Mouse (Mus musculus) urinary bladder, postnatal 14 days (tissue): ENCODE results near the gene Nemp1.

ENCODE experiments used
- DNase-seq: peaks from one replicate; pipeline ENCODE4 v3.0.0; 2021; ENCODE audit warnings: low spot score

Nemp1 gene

DNA sequence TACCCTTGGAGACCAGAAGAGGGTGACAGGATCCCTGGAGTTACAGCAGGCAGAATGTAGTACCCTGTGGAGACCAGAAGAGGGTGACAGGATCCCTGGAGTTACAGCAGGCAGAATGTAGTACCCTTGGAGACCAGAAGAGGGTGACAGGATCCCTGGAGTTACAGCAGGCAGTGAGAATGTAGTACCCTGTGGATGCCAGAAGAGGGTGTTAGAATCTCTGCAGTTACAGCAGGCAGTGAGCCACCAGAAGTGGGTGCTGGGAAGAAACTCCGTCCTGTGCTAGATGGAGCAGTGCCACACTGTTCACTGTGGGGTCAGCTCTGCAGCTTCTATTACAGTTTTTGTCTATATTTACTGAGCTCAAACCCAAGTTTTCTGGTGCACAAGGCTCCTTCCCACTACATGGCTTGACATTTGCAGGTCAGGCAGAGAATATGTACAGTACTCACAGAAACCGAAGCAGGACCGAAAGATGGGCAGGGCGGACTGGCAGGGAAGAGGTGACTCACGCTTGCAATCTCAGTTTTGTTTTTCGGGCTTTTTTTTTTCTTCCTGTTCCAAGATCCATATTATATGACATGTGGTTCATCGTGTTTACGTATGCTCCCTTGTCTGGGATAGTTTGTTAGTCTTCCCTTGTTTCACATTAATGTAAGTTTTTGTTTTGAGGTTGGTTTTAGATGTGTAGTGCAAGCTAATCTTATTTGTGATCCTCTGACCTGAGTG, 8.3 kb downstream of the Nemp1 start:
- DNase-seq, result peak; percentile 93

DNA sequence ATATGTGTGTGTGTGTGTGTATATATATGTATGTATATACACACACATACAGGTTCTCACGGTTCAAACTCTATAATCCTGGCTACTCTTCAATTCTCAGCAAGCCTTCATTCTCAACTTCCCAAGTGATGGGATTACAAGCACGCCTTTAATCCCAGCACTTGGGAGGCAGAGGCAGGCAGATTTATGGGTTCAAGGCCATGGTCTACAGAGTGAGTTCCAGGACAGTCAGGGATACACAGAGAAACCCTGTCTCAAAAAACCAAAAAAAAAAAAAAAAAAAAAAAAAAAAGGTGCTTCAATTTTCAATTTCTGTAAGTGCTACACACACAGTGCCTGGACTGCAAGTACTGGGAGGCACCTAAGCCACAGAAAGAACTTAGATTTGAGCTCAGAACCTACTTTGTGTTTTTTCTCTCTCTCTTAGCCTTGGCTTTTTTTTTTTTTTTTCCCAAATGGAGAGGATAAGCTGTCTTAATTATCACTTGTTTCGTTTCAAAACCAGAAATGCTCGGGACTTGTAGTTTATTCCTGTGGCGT, 9.2 kb downstream of the Nemp1 start:
- no peak for DNase-seq

DNA sequence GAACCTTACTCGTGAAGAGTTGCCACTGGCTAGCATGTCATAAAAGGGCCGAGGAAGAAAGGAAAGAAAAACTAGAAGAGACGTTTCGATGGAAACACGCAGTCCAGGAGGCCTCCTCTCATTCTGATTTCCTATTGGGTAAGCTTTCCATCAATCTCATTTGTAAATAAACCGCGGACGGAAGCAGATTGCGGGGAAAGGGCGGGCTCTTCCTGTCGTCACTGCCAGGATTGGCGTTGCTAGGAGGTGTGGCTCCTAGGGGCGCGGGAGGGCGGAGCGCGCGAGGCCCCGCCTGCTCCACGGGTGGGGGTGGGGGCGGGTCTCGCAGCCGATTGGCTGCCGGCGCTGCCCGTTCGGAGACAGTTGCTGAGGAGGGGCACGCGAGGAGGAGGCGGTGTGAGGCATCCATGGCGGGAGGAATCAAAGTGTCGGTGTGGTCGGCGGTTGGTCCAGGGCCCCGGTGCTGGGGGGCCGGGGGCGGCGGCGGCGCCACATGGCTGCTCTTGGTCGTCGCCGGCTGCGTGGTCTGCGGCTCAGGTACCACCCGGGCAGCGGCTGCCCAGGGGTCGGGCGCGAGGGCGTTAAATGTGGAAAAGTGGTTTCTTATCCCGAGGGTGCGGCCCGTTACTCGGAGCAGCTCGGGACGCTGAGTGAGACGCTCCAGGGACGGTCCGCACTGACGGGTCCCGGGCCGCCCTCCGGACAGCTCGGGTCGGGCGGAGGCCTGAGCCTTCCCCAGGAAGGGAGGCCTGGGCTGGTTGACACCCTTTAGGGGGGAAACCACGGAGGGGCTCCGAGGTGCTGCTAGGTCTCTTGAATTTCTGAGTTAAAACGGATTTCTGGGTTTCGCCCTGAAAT, 10.2 kb downstream of the Nemp1 start:
- DNase-seq, result peak; percentile 93

DNA sequence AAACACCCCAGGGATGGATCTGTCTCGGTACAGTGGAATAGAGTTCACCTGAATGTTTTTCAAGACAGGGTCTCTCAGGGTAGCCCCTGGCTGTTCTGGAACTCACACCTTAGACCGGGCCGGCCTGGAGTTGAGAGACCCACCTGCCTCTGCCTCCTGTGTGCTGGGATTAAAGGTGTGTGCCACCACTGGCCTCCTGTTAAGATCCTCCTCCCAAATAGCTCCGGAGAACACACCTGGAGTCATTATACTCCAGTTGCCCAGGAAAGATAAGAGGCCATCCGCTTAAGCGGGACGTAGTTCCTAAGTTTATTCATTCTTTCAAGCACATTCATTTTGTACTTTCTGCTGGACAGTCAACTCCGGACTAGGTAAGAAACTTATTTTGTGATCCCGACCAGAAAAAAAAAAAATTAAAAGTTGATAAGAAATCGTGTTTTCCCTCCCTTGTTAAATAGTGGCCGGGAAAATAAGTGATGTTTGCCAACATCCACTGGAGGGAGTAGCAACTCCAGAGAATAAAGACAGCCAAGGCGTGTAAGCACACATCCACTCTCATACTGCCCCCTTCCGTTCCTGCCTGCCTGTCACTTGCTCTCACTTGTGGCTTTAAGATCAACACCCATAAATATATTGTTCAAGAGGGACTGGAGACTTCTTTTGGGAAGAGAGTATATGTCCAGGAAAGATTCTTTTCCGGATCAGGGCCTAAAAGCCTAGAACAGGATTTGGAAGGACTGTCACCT, 11.1 kb downstream of the Nemp1 start:
- peak; percentile 68 for DNase-seq

DNA sequence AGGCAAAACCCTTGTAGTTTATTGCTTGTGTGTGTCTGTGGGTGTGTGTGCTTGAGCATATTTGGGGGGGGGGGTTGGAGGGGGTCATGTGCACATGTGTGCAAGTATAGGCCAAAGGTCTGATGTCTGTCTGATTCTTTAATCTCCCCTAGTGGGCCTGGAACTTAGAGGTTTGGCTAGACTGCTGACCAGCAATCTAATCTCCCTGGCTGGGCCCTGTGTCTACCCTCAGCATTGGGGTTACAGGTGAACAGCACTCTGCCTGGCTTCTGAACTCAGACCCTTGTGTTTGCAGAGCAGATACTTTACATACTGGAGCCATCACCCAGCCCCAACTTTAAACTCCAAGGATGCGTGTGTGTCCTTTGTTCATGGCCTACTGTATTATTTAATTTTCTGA, 12.5 kb downstream of the Nemp1 start:
- DNase-seq, result no peak

DNA sequence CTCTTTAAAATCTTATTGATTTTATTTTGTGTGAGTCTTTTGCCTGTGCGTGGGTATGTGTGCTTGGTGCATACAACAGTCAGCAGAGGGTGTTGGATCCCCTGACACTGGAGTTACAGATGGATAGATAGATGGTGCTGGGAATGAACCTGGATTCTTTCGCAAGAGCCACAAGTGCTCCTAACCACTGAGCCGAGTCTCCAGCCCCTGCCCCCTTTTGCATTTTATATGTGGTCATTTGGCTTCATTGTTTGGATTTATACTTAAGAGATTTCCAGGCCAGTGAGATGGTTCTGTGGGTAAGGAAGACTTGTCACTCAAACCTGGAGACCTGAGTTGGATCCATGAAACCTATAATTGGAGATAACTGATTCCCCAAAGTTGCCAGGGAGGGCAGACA, 13.2 kb downstream of the Nemp1 start:
- no peak for DNase-seq

DNA sequence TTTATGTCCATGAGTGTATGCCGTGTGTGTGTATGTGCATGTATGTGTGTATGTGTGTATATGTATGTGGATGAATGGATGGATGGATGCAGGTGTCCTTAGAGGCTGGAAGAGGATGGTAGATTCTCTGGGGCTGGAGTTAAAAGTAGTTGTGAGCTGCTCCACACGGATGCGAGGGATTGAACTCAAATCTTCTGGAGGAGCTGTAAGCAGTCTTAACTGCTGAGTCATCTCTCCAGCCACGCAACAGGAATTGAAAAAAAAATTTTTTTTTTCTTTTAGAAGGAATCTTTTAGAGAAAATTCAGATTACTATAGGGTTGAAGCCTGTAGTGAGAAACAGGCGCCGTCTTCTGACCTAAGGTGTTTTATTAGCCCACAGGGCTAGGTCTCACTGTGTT, 16.2 kb downstream of the Nemp1 start:
- no peak for DNase-seq

DNA sequence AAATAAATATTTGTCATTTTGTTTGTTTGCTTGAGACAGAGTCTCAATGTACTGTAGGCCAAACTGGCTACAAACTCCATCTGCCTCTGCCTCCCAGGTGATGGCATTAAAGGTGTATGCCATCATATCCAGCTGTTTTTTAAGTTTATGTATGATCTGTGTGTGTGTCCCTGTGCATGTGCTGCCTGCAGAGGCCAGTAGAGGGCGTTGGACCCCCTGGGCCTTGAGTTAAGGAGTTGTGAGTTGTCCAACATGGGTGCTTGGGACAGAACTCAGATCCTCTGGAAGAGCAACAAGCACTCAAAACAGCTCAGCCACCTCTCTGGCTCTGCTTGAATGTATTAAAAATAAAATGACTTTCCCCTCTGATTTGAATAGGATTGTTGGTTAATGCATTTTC, 24.4 kb downstream of the Nemp1 start:
- no peak for DNase-seq

DNA sequence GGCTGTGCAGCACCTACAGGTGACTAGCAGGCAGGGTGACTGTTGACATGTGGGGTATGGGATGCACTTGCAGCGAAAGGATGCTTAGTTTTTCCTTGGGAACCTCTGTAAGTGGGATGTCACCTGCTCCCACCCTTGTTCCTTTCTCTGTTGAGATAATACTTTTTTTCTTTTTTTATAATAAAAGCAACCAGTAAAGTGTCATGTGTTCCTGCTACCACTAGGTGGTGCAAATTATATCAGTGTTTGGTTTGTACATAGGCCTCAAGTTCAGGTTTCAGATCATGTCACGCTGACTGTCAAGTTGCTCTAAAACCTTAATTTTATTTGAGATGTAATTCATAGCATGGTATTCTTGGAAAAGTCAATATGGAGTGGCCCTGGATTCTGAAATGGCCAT, 27.9 kb downstream of the Nemp1 start:
- DNase-seq, result no peak

DNA sequence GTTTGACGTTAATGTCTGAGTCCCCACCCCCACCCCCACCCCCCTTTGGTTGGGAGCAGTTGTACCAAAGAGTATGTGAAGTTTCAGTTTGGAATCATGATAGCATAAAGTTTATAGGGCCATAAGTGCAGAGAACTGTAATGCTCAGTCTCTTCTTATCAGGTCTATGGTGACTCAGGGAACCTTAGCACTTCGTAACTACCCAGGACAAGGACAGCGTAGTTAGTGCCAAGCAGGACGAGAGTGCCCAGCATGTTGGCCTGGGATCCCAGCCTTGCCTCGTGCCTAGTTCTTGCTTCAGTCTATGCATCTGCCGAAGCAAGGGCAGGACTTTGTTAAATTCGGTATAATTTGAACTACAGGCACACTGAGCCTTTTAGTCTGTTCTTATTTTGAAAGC, 29.1 kb downstream of the Nemp1 start:
- DNase-seq, result no peak

DNA sequence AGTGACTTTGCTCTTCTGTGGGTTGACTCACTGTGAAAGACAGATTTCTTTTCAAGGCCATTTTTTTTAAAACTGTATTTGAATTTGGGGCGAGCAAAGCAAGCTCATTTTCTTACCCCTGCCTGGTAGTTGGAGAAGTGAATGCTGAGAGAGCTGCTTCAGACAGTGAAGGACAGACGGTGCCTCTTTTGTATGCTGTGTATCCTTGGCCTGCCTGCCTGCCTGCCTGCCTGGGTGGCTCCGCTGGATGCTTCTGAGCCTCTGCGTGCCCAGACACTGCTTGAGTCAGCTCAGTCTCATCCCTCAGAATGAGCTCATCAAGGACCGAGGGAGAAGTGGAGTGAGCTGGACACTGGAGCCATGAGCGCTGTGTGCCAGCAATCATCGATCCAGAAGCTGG, 32.3 kb downstream of the Nemp1 start:
- DNase-seq, result no peak

DNA sequence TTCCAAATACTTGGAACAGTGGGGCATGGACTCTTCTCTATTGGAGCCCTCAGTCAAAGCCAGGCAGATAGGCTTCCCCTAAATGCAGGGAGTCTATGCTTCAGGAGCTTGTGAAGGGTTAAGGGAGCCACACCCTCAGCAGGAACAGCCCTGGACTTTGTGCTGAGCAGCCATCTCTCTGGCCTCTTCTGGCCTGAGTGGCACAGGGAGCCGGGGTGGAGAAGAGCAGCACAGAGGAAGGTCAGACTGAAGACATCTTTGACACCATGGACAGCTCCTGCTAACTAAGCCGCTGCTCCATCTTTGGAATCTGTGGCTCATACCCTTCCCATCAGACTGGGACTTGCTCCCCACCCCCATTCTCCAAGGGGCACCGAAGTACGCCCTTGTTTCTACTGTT, 36.6 kb downstream of the Nemp1 start:
- DNase-seq, result no peak

DNA sequence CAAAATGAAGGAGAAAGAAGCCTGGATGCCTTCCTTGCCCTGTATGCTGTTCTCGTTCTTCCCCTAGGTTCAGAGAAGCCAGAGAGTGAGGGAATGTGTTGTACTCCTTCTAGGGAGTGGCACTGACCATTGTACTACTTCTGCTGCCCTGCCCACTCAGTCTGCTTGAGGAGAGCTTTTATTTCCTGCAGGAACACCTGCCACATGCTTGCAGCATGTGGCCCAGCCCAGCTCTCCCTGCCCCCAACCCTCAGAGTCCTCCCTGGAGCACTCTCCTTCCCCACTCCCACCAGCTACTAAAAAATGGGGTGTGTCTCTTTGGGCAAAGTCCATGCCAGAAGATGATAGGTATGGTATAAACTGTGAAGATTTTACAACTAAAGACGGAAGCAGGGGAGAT, 37.6 kb downstream of the Nemp1 start:
- no peak for DNase-seq

DNA sequence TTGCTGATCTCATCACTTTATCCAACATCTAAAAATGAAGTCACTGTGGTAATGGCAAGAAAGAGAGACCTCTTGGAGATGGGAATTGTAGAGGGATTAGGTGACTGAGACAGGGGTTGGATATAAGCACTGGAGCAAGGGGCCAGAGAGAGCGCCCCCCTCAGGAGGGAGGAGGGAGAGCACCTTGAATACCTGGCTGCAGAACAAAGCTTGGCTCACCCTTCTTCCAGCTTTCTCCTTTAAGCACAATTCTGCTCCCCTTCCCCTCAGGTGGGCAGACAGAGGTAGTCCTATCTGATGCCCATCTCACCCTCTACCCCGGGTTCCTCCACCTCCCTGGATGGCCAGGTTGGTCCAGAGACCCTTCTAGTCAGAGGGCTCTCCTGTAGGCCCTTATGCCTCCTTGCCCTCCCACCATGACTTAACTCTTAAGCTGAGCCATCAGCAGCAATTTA, 38.1 kb downstream of the Nemp1 start, which contains the start of gene Myo1a:
Myo1a (plus strand) TSS at position 405 of the 455 bp plus-strand sequence.
- no peak for DNase-seq

DNA sequence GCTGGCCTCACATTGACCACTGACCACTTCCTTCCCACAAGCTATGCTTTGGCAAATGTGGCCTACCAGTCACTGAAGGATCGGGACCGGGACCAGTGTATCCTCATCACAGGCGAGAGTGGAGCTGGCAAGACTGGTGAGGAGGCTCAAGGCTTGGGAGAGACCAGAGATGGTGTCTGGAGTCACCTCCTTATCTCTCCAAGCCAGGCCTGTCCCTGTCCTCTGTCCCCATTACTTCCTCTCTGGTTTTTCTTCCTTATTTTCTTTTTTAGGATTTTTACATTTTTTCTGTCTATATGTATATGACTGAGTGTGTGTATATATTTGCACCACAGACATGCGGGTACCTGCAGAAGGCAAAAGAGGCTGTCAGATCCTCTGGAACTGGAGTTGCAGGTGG, 39.1 kb downstream of the Nemp1 start:
- no peak for DNase-seq

DNA sequence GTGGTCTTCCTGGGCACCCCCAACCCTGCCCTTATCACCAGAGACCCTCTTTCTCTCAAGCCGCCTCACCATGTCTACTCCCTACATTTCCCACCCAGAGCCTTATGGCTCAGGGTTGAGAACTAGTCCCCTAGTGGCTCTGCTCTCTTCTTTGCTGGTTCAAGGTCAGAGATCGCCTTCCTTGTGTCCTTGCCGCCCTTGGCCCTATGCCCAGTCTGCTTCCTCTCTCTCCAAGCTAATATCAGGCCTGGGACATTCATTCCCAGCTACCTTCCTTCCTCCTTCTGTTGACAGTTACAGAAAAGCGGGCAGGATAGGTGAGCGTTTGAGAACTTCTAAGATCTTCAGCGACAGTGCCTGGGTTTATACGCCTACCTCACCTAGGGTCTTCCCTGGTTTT, 41.0 kb downstream of the Nemp1 start:
- DNase-seq, result no peak

DNA sequence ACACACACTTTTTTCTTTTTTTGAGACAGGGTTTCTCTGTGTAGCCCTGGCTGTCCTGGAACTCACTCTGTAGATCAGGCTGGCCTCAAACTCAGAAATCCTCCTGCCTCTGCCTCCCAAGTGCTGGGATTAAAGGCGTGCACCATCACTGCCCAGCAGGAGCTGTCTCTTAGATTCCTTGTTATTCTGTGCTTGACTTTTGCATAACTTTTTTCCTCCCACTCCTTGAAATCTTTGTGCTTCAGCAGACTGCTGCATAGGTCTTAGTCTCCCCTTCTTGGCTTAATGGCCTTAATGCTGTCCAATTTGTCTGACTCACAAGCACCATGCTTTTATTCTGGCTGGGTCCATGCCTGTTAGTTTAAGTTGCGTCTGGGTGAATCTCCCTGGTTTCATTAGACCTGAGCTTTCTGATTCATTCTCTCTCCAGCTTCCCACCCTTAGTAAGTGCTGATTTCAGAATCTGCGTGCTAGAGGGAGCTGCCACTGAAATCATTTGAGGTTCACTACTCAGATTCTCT, 42.2 kb downstream of the Nemp1 start:
- no peak for DNase-seq

DNA sequence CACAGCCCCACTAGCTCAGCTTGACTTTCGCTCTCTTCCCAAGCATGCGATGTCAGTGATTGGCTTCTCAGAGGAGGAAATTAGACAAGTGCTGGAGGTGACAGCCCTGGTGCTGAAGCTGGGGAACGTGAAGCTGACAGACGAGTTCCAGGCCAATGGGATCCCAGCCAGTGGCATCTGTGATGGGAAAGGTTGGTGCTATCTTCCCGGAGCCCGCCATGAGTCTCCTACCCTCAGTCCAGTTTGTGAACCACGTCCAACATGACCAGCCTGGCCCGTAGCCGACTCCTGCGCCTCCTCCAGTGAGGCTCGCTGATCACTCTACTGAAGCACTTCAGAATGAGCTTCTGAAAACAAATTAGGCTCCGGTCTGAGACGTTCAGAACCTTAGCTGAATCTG, 43.6 kb downstream of the Nemp1 start:
- no peak for DNase-seq

DNA sequence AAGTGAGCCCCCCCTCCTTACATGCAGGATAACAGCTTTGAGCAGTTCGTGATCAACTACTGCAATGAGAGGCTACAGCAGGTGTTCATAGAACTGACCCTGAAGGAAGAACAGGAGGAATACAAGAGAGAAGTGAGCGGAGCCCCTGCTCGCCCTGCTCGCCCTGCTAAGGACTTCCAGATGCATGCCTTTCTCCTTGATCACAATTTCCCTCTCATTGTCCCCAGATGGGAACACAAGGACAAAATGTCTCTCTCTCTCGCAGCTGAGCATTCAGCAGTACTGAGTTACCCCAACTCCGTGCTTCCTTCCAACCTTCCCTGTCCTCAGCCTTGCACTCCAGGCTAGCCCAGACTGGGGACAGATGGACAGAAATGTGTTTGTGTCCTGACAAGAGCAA, 46.0 kb downstream of the Nemp1 start:
- DNase-seq, result no peak

DNA sequence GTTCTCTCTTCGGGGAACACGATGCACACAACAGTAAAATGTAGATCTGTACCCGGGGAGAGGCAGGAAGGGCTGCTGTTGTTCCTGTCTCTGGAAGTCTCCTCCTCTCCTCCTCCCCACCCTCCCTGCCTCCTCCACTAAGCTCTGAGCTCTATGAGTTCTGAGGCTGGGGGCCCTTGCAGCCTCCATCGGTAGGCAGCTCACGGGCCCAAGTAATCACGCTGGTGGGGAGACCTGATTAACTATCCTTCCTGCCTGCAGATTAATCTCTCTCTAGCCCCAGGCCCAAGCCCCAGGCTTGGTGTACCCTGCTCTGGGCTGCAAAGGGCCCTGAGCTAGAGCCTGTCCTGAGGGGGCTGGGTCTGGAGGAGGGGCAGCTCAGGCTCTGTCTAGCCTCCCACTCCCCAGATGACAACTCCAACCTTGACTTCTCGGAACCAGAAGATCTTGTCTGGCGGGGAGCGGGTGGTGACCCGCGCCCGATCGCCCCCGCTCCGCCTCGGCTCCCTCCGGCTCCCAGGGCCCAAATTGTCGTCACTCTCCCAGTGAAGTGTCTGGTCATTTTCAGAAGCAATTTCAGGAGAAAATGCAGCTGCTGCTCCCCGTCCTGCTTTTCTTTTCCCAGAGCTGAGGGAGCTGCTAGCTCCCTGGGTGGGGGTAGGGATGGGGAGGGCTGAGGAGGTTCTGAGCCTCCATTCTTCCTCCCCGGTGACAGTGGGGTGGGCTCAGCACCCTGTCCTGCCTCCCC, 55.1 kb downstream of the Nemp1 start:
- no peak for DNase-seq

DNA sequence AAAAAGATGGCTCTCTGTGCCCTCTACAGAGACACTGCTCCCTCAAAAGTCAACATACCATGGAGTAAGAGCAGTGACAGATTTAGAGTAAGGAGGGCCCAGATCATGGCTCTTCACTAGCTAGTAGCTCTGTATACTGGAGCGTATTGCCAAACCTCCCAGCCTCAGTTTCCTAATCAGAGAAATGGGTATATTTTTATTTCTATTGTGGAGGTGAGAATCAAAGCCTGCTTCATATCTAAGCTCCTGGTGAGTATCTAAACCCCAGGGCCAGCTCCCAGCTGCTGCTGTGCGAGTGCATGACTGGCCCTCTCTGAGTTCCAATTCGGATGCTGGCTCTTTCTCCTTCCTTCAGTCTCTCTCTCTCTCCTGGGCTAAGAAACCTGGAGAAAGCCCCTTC, 57.5 kb downstream of the Nemp1 start, which contains the start of gene Tac2:
Tac2 (plus strand) TSS at position 301 of the 400 bp plus-strand sequence.
- no peak for DNase-seq
